Comparison of ENCODE assay signal across 23 mouse cellular contexts in the genomic region with DNA sequence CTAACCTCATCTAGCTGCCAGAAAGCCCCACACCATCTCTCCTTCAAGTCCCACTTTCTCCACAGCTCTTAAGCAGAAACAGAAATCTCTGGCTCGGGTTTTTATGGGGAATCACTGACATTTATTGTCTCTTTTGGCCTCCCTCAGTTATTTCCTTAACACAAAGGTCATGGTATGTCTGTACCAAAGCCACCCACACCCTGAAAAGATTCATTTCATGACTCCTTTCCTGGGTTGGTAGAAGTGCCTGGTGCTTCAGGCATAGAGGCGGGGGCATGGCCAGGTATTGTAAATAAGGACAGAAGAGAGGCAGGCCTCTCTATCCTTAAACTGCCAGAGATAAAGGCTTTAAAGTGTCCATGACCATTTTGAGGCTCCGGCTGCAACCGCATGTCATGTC. TPM values are rescaled to one million over a fixed set of nuclear protein-coding genes. Genes with fewer than 3 reads are reported as not detected.
DNase-seq lines count a peak whose midpoint lies in the region; ATAC-seq and TF ChIP-seq lines count a peak whose summit lies in the region.
"Had no signal": no experiment of that assay in that cellular context is flagged by ENCODE, and none has a peak within 500 bp of the region (broad histone marks: within the 10 kb centered on the region; RNA-seq: fewer than 3 reads in every experiment).

No protein-coding gene starts in this region.

- 0 out of 2 replicates have a peak overlapping the region, but pooled peaks have one; percentile 44 for H3K27ac ChIP-seq in embryonic facial prominence, embryonic 15.5 days (replicated peaks)
- no peak overlapping the region for H3K27ac ChIP-seq in embryonic facial prominence, embryonic 10.5 days (replicated peaks)
- H3K27ac ChIP-seq in lung, embryonic 16.5 days (ENCODE audit: low read length): peak overlapping the region; percentile 55; the same call in 1 of the 2 replicates
- H3K27ac ChIP-seq in intestine, embryonic 16.5 days (ENCODE audit: low read length): no peak overlapping the region
- H3K27ac ChIP-seq in stomach, postnatal 0 days (replicated peaks): peak overlapping the region; percentile 73
- H3K27ac ChIP-seq in gastrocnemius, adult 2 months: no peak overlapping the region
- H3K27ac ChIP-seq: embryonic facial prominence, embryonic 13.5 days; forebrain, embryonic 13.5 days; forebrain, embryonic 15.5 days had no signal

- TF ChIP-seq EP300 in stomach, postnatal 0 days (optimal IDR thresholded peaks at IDR 0.05): no peak

- H3K4me3 ChIP-seq in embryonic facial prominence, embryonic 15.5 days (replicated peaks): no peak overlapping the region
- H3K4me3 ChIP-seq in embryonic facial prominence, embryonic 10.5 days: no peak overlapping the region
- no peak overlapping the region for H3K4me3 ChIP-seq in lung, embryonic 16.5 days (ENCODE audit: low read length)
- H3K4me3 ChIP-seq in intestine, embryonic 16.5 days (ENCODE audit: low read length): no peak overlapping the region
- H3K4me3 ChIP-seq in stomach, postnatal 0 days (ENCODE audit: low read depth, low read length): no peak overlapping the region
- H3K4me3 ChIP-seq in gastrocnemius, adult 2 months: no peak overlapping the region
- H3K4me3 ChIP-seq: embryonic facial prominence, embryonic 13.5 days; forebrain, embryonic 13.5 days; forebrain, embryonic 15.5 days had no signal

- no peaks in the 10 kb centered on the region for H3K9me3 ChIP-seq in embryonic facial prominence, embryonic 15.5 days (replicated peaks)
- H3K9me3 ChIP-seq in embryonic facial prominence, embryonic 10.5 days: no peaks in the 10 kb centered on the region
- H3K9me3 ChIP-seq in lung, embryonic 16.5 days (ENCODE audit: control insufficient read depth, low read length): no peaks in the 10 kb centered on the region
- H3K9me3 ChIP-seq in intestine, embryonic 16.5 days (ENCODE audit: control insufficient read depth, low read length): no peaks in the 10 kb centered on the region
- no peaks in the 10 kb centered on the region for H3K9me3 ChIP-seq in stomach, postnatal 0 days (ENCODE audit: control insufficient read depth, low read length)
- H3K9me3 ChIP-seq: embryonic facial prominence, embryonic 13.5 days; forebrain, embryonic 13.5 days; forebrain, embryonic 15.5 days; G1E had no signal

- no peak overlapping the region for H3K4me2 ChIP-seq in embryonic facial prominence, embryonic 15.5 days (replicated peaks)
- no peak overlapping the region for H3K4me2 ChIP-seq in lung, embryonic 16.5 days (ENCODE audit: low read depth, low read length)
- H3K4me2 ChIP-seq in intestine, embryonic 16.5 days (ENCODE audit: low read depth, low read length): no peak overlapping the region
- H3K4me2 ChIP-seq in stomach, postnatal 0 days (replicated peaks; ENCODE audit: low read depth): no peak overlapping the region
- H3K4me2 ChIP-seq: embryonic facial prominence, embryonic 13.5 days; forebrain, embryonic 13.5 days; forebrain, embryonic 15.5 days had no signal

- no peak for ATAC-seq in embryonic facial prominence, embryonic 15.5 days (ENCODE audit: insufficient number of reproducible peaks, low FRiP score, low TSS enrichment, low read depth)
- ATAC-seq in lung, embryonic 16.5 days (ENCODE audit: low read depth): no peak
- ATAC-seq in intestine, embryonic 16.5 days: peak; percentile 60; the same call in 1 of the 2 replicates
- ATAC-seq in stomach, postnatal 0 days (ENCODE audit: low FRiP score, low TSS enrichment): no peak
- ATAC-seq: activated CD4-positive, CD25-positive, alpha-beta regulatory T cell, adult 4 months; CD4-positive, CD25-positive, alpha-beta regulatory T cell, adult 4 months; forebrain, embryonic 13.5 days; forebrain, embryonic 15.5 days; Patski had no signal

- H3K9ac ChIP-seq in embryonic facial prominence, embryonic 15.5 days: no peak overlapping the region
- no peak overlapping the region for H3K9ac ChIP-seq in lung, embryonic 16.5 days (ENCODE audit: low read length)
- H3K9ac ChIP-seq in intestine, embryonic 16.5 days (ENCODE audit: low read depth, low read length): no peak overlapping the region
- no peak overlapping the region for H3K9ac ChIP-seq in stomach, postnatal 0 days (ENCODE audit: low read length)
- H3K9ac ChIP-seq: embryonic facial prominence, embryonic 13.5 days; forebrain, embryonic 13.5 days; forebrain, embryonic 15.5 days had no signal

- intact Hi-C loops in gastrocnemius, adult 2 months (cut with DNase I): no loop called here

- WGBS in embryonic facial prominence, embryonic 15.5 days: 85% methylated on average over 4 of the region's 4 CpGs
- 90% methylated on average over 4 of the region's 4 CpGs for WGBS in embryonic facial prominence, embryonic 10.5 days
- 74% methylated on average over 4 of the region's 4 CpGs for WGBS in lung, embryonic 16.5 days
- 67% methylated on average over 4 of the region's 4 CpGs for whole genome bisulfite sequencing in intestine, embryonic 16.5 days
- 77% methylated on average over 4 of the region's 4 CpGs for WGBS in stomach, postnatal 0 days

- no peaks in the 10 kb centered on the region for H3K27me3 ChIP-seq in embryonic facial prominence, embryonic 15.5 days
- no peaks in the 10 kb centered on the region for H3K27me3 ChIP-seq in embryonic facial prominence, embryonic 10.5 days (replicated peaks; ENCODE audit: low read depth, poor library complexity, severe bottlenecking)
- no peaks in the 10 kb centered on the region for H3K27me3 ChIP-seq in lung, embryonic 16.5 days (ENCODE audit: control insufficient read depth, insufficient read depth, low read depth, low read length)
- H3K27me3 ChIP-seq in intestine, embryonic 16.5 days (replicated peaks; ENCODE audit: control insufficient read depth, insufficient read depth, low read length): no peaks in the 10 kb centered on the region
- H3K27me3 ChIP-seq in stomach, postnatal 0 days (ENCODE audit: control insufficient read depth, insufficient read depth, low read length): no peaks in the 10 kb centered on the region
- H3K27me3 ChIP-seq: CH12.LX; embryonic facial prominence, embryonic 13.5 days; forebrain, embryonic 13.5 days; forebrain, embryonic 15.5 days; Patski had no signal

- H3K4me1 ChIP-seq in embryonic facial prominence, embryonic 15.5 days: no peaks in the 10 kb centered on the region
- H3K4me1 ChIP-seq in embryonic facial prominence, embryonic 10.5 days: no peaks in the 10 kb centered on the region
- 0 out of 2 replicates have a peak, but pooled peaks cover 4% of the 10 kb centered on the region for H3K4me1 ChIP-seq in lung, embryonic 16.5 days (replicated peaks; ENCODE audit: control insufficient read depth, insufficient read depth, low read length)
- peaks cover 3% of the 10 kb centered on the region for H3K4me1 ChIP-seq in intestine, embryonic 16.5 days (ENCODE audit: control insufficient read depth, insufficient read depth, low read length)
- H3K4me1 ChIP-seq in stomach, postnatal 0 days (replicated peaks; ENCODE audit: control insufficient read depth, insufficient read depth): no peaks in the 10 kb centered on the region
- H3K4me1 ChIP-seq: embryonic facial prominence, embryonic 13.5 days; forebrain, embryonic 13.5 days; forebrain, embryonic 15.5 days had no signal

- peaks cover 34% of the 10 kb centered on the region for H3K36me3 ChIP-seq in embryonic facial prominence, embryonic 15.5 days
- peaks cover 36% of the 10 kb centered on the region for H3K36me3 ChIP-seq in embryonic facial prominence, embryonic 10.5 days (replicated peaks)
- H3K36me3 ChIP-seq in lung, embryonic 16.5 days (ENCODE audit: control insufficient read depth, insufficient read depth, low read length): peaks cover 17% of the 10 kb centered on the region
- H3K36me3 ChIP-seq in intestine, embryonic 16.5 days (ENCODE audit: control insufficient read depth, insufficient read depth, low read length): 0 out of 2 replicates have a peak, but pooled peaks cover 8% of the 10 kb centered on the region
- peaks cover 10% of the 10 kb centered on the region for H3K36me3 ChIP-seq in stomach, postnatal 0 days (ENCODE audit: control insufficient read depth, insufficient read depth, low read length)

- no peak for DNase-seq in embryonic facial prominence, embryonic 10.5 days (ENCODE audit: low spot score)
- DNase-seq in lung, adult 18-20 months: no peak
- no peak for DNase-seq in stomach, postnatal 0 days (ENCODE audit: low spot score)
- no peak for DNase-seq in gastrocnemius, adult 2 months
- DNase-seq: adrenal gland, adult 8-10 months; adrenal gland, postnatal 36 days; B cell, adult 2 months; cerebellum, adult 9-10 months had no signal

- TF ChIP-seq CTCF in stomach, postnatal 0 days (IDR thresholded peaks at IDR 0.05; ENCODE audit: low read depth): no peak
- no peak for TF ChIP-seq CTCF in gastrocnemius, adult 2 months (IDR thresholded peaks at IDR 0.05)

RNA-seq across cellular contexts. Expression of a gene that starts 0.5 kb away (rescaled TPM):
- 10.4 and 12.6 TPM in 2 replicates for polyA plus RNA-seq in embryonic facial prominence, embryonic 15.5 days (2015; fragmentation: Nextera tagmentation; extraction: Ambion mirVana)
- polyA plus RNA-seq in embryonic facial prominence, embryonic 10.5 days (2016; fragmentation: Nextera tagmentation; extraction: Ambion mirVana): not detected in 2 replicates
- 1.1 and 1.9 TPM in 2 replicates for polyA plus RNA-seq in lung, embryonic 16.5 days (2015; fragmentation: Nextera tagmentation; extraction: Ambion mirVana)
- 0.64 and 0.70 TPM in 2 replicates for polyA plus RNA-seq in intestine, embryonic 16.5 days (2015; fragmentation: Nextera tagmentation; extraction: Ambion mirVana)
- polyA plus RNA-seq in stomach, postnatal 0 days (2015; fragmentation: Nextera tagmentation; extraction: Ambion mirVana): 21.9 and 22.7 TPM in 2 replicates
- total RNA-seq in gastrocnemius, adult 2 months (2021): not detected
- total RNA-seq: adrenal gland, adult 18-20 months; adrenal gland, adult 8-10 months; adrenal gland, postnatal 14 days; adrenal gland, postnatal 36 days had no signal
- polyA plus RNA-seq: embryonic facial prominence, embryonic 11.5 days; forebrain, embryonic 11.5 days; forebrain, embryonic 13.5 days; forebrain, embryonic 15.5 days; Patski had no signal

RNA-seq across cellular contexts. Expression of a gene that starts 25.5 kb away (rescaled TPM):
- 0.56 and 1.4 TPM in 2 replicates for polyA plus RNA-seq in embryonic facial prominence, embryonic 15.5 days (2015; fragmentation: Nextera tagmentation; extraction: Ambion mirVana)
- polyA plus RNA-seq in embryonic facial prominence, embryonic 10.5 days (2016; fragmentation: Nextera tagmentation; extraction: Ambion mirVana): 0.04 and 0.05 TPM in 2 replicates
- not detected in 2 replicates for polyA plus RNA-seq in lung, embryonic 16.5 days (2015; fragmentation: Nextera tagmentation; extraction: Ambion mirVana)
- 0.06 TPM in 1 of 2 replicates, not detected in the other for polyA plus RNA-seq in intestine, embryonic 16.5 days (2015; fragmentation: Nextera tagmentation; extraction: Ambion mirVana)
- polyA plus RNA-seq in stomach, postnatal 0 days (2015; fragmentation: Nextera tagmentation; extraction: Ambion mirVana): 9.8 and 10.6 TPM in 2 replicates
- not detected for total RNA-seq in gastrocnemius, adult 2 months (2021)
- total RNA-seq: adrenal gland, postnatal 14 days; CH12.LX had no signal
- polyA plus RNA-seq: activated CD4-positive, CD25-positive, alpha-beta regulatory T cell, adult 4 months; CD4-positive, CD25-positive, alpha-beta regulatory T cell, adult 4 months; embryonic facial prominence, embryonic 13.5 days; forebrain, embryonic 13.5 days; forebrain, embryonic 15.5 days; G1E; Patski had no signal

RNA-seq across cellular contexts. Expression of a gene that starts 38.5 kb away (rescaled TPM):
- polyA plus RNA-seq in embryonic facial prominence, embryonic 15.5 days (2015; fragmentation: Nextera tagmentation; extraction: Ambion mirVana): 23.4 TPM in 2 replicates
- polyA plus RNA-seq in embryonic facial prominence, embryonic 10.5 days (2016; fragmentation: Nextera tagmentation; extraction: Ambion mirVana): 24.6 and 27.1 TPM in 2 replicates
- polyA plus RNA-seq in lung, embryonic 16.5 days (2015; fragmentation: Nextera tagmentation; extraction: Ambion mirVana): 21.7 and 23.4 TPM in 2 replicates
- 18.1 and 20.9 TPM in 2 replicates for polyA plus RNA-seq in intestine, embryonic 16.5 days (2015; fragmentation: Nextera tagmentation; extraction: Ambion mirVana)
- polyA plus RNA-seq in stomach, postnatal 0 days (2015; fragmentation: Nextera tagmentation; extraction: Ambion mirVana): 8.4 and 9.2 TPM in 2 replicates
- total RNA-seq in gastrocnemius, adult 2 months (2021): 10 to 100 TPM; 16.1 to 21.1 TPM

Comparison
In these comparisons a context has a peak if more than half of its experiments do, and no peak if none do; other contexts are left out.
1. H3K27ac ChIP-seq: peak in embryonic facial prominence, embryonic 15.5 days (single experiment), lung, embryonic 16.5 days (single experiment) and stomach, postnatal 0 days (single experiment); none in embryonic facial prominence, embryonic 10.5 days (single experiment), intestine, embryonic 16.5 days (single experiment) and gastrocnemius, adult 2 months (single experiment).